In the genomic region with DNA sequence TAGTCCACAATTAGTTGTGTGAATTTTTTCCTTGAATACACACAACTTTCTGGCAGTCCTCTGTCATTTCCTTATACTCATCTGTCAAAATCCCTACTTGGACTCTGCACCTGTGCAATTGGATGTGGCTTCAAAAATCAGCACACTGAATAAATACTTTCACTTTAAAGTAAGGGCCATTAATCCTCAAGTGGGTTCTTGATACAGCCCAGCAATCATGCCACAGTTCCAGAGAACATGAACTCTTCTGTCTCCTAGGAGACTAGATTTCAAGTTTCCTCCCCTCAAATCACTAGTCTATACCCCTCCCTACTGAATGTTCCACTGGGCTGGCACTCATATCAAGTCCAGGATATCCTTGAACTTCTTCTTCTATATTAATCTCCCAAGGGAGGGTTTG, we compare ENCODE assay signal across 36 mouse cellular contexts. TPM values are rescaled to one million over a fixed set of nuclear protein-coding genes. Genes with fewer than 3 reads are reported as not detected.
"Had no signal": no experiment of that assay in that cellular context is flagged by ENCODE, and none has a peak within 500 bp of the region (broad histone marks: within the 10 kb centered on the region; RNA-seq: fewer than 3 reads in every experiment).

No protein-coding gene starts in this region.

- ATAC-seq: hindbrain, postnatal 0 days; intestine, embryonic 16.5 days had no signal

- H3K4me1 ChIP-seq: heart, embryonic 10.5 days; heart, embryonic 12.5 days; limb, embryonic 13.5 days; limb, embryonic 15.5 days had no signal

- H3K27ac ChIP-seq: gastrocnemius, adult 2 months; heart, embryonic 10.5 days; hindbrain, embryonic 10.5 days; hindbrain, embryonic 12.5 days; hindbrain, embryonic 15.5 days; hindbrain, postnatal 0 days; kidney, embryonic 15.5 days; kidney, postnatal 0 days; limb, embryonic 13.5 days; limb, embryonic 15.5 days had no signal

- DNase-seq: gastrocnemius, adult 2 months; gastrocnemius, postnatal 10 days; gastrocnemius, postnatal 25 days; heart, adult 18-20 months; heart, postnatal 10 days; heart, postnatal 4 days; kidney, adult 11 months; kidney, adult 2 months; kidney, adult 9 months; kidney, postnatal 14 days; kidney, postnatal 36 days; layer of hippocampus, adult 9-11 months; layer of hippocampus, postnatal 36 days; left cerebral cortex, postnatal 4 days had no signal

- H3K27me3 ChIP-seq: hindbrain, embryonic 12.5 days; hindbrain, embryonic 15.5 days had no signal

- H3K4me2 ChIP-seq: heart, embryonic 12.5 days; hindbrain, embryonic 12.5 days; hindbrain, embryonic 15.5 days; kidney, embryonic 15.5 days; limb, embryonic 13.5 days; limb, embryonic 15.5 days had no signal

- H3K9ac ChIP-seq: heart, embryonic 12.5 days; hindbrain, embryonic 12.5 days; hindbrain, embryonic 15.5 days; kidney, embryonic 15.5 days; limb, embryonic 13.5 days; limb, embryonic 15.5 days had no signal

- H3K4me3 ChIP-seq: gastrocnemius, adult 2 months; heart, embryonic 10.5 days; heart, embryonic 12.5 days; hindbrain, embryonic 10.5 days; hindbrain, embryonic 12.5 days; hindbrain, embryonic 15.5 days; kidney, embryonic 15.5 days; limb, embryonic 13.5 days; limb, embryonic 15.5 days had no signal

- H3K36me3 ChIP-seq: heart, embryonic 10.5 days; heart, embryonic 12.5 days; hindbrain, embryonic 10.5 days; hindbrain, embryonic 12.5 days; hindbrain, embryonic 15.5 days; kidney, embryonic 15.5 days; limb, embryonic 13.5 days; limb, embryonic 15.5 days had no signal

- H3K9me3 ChIP-seq: heart, embryonic 10.5 days; heart, embryonic 12.5 days; hindbrain, embryonic 12.5 days; hindbrain, embryonic 15.5 days; kidney, embryonic 15.5 days; limb, embryonic 13.5 days; limb, embryonic 15.5 days had no signal

RNA-seq across cellular contexts. Expression of a gene that starts 4.1 kb away (rescaled TPM):
- total RNA-seq: granulocyte monocyte progenitor cell, adult 5-6 weeks had no signal

RNA-seq across cellular contexts. Expression of a gene that starts 14.4 kb away (rescaled TPM):
- total RNA-seq: gastrocnemius, adult 2 months; gastrocnemius, postnatal 10 days; gastrocnemius, postnatal 25 days; granulocyte monocyte progenitor cell, adult 5-6 weeks; heart, adult 18-20 months; heart, adult 8-10 months; heart, postnatal 25 days; heart, postnatal 4 days; hindbrain, postnatal 0 days; layer of hippocampus, adult 18-20 months; layer of hippocampus, postnatal 14 days; layer of hippocampus, postnatal 36 days; left cerebral cortex, postnatal 25 days; left cerebral cortex, postnatal 4 days had no signal
- polyA plus RNA-seq: heart, embryonic 12.5 days; heart, embryonic 14.5 days; heart, embryonic 16.5 days; hindbrain, embryonic 10.5 days; hindbrain, embryonic 12.5 days; hindbrain, postnatal 0 days; intestine, embryonic 14.5 days; intestine, embryonic 16.5 days; kidney, adult 2 months; kidney, embryonic 15.5 days; kidney, postnatal 0 days; large intestine, adult 2 months; limb, embryonic 11.5 days; limb, embryonic 13.5 days had no signal

RNA-seq across cellular contexts. Expression of a gene that starts 33.3 kb away (rescaled TPM):
- total RNA-seq: gastrocnemius, adult 2 months; gastrocnemius, postnatal 10 days; gastrocnemius, postnatal 25 days; granulocyte monocyte progenitor cell, adult 5-6 weeks; heart, adult 18-20 months; heart, adult 8-10 months; heart, postnatal 25 days; layer of hippocampus, postnatal 36 days had no signal
- polyA plus RNA-seq: heart, embryonic 12.5 days; hindbrain, embryonic 10.5 days; kidney, adult 2 months; kidney, postnatal 0 days; large intestine, adult 2 months had no signal

RNA-seq across cellular contexts. Expression of a gene that starts 37.6 kb away (rescaled TPM):
- total RNA-seq: gastrocnemius, postnatal 25 days; granulocyte monocyte progenitor cell, adult 5-6 weeks; heart, adult 18-20 months; heart, adult 8-10 months; heart, postnatal 25 days had no signal
- polyA plus RNA-seq: heart, embryonic 14.5 days; hindbrain, embryonic 12.5 days; intestine, embryonic 14.5 days; kidney, postnatal 0 days; limb, embryonic 11.5 days; limb, embryonic 13.5 days had no signal
